Mouse (Mus musculus): ENCODE data around the gene Slamf1. TPM values are rescaled to one million over a fixed set of nuclear protein-coding genes. Genes with fewer than 3 reads are reported as not detected.

Gene Slamf1
- polyA plus RNA-seq, 1 experiment from 2014 or later = 0.29 TPM

Other genes with a start within 250 kb of the Slamf1 start
- not detected in 2 replicates for gene Itln1, start 231.8 kb upstream of the Slamf1 start, polyA plus RNA-seq (2014; fragmentation: Nextera tagmentation; extraction: Ambion mirVana)
- not detected in 2 replicates for gene Cd244a, start 207.9 kb upstream of the Slamf1 start, polyA plus RNA-seq (2014; fragmentation: Nextera tagmentation; extraction: Ambion mirVana)
- gene Ly9, start 159.7 kb upstream of the Slamf1 start, polyA plus RNA-seq (2014; fragmentation: Nextera tagmentation; extraction: Ambion mirVana) = not detected in 2 replicates
- gene Slamf7, start 114.1 kb upstream of the Slamf1 start, polyA plus RNA-seq (2014; fragmentation: Nextera tagmentation; extraction: Ambion mirVana) = not detected in 2 replicates
- 0.87 and 0.95 TPM in 2 replicates for gene Cd48, start 85.1 kb upstream of the Slamf1 start, polyA plus RNA-seq (2014; fragmentation: Nextera tagmentation; extraction: Ambion mirVana)
- 0.64 and 0.80 TPM in 2 replicates for gene Cd84, start 72.6 kb downstream of the Slamf1 start, polyA plus RNA-seq (2014; fragmentation: Nextera tagmentation; extraction: Ambion mirVana)
- not detected in 2 replicates for gene Gm10521, start 128.5 kb downstream of the Slamf1 start, polyA plus RNA-seq (2014; fragmentation: Nextera tagmentation; extraction: Ambion mirVana)
- not detected in 2 replicates for gene Slamf6, start 150.4 kb downstream of the Slamf1 start, polyA plus RNA-seq (2014; fragmentation: Nextera tagmentation; extraction: Ambion mirVana)